Mouse (Mus musculus) heart, postnatal 36 days (tissue): ENCODE results near the gene Ptpn3. TPM values are rescaled to one million over a fixed set of nuclear protein-coding genes. Genes with fewer than 3 reads are reported as not detected.
A peak's percentile ranks its signal among the peaks of the same experiment; 100 is the strongest.
"Not testable (repeated sequence)": the region's sequence is repeated elsewhere in the genome, so short reads cannot be mapped to it uniquely, and the experiment has no call there.

Experiments
- DNase-seq, 2 experiments: peaks; one replicate each; pipeline ENCODE4 v3.0.0; 2021 to 2022
- intact Hi-C: fragments of 180-260 bp; cut with DNase I; formaldehyde crosslinking; loops from one replicate; pipeline ENCODE4 v1.15.1; 2025
- total RNA-seq, 2 experiments: library from RNA; stranded (reverse); gene quantifications; 2 replicates each; pipeline ENCODE4 v1.2.3; 2021

Gene Ptpn3
- total RNA-seq, 2 experiments from 2014 or later = 38.6 to 47.2 TPM

DNA sequence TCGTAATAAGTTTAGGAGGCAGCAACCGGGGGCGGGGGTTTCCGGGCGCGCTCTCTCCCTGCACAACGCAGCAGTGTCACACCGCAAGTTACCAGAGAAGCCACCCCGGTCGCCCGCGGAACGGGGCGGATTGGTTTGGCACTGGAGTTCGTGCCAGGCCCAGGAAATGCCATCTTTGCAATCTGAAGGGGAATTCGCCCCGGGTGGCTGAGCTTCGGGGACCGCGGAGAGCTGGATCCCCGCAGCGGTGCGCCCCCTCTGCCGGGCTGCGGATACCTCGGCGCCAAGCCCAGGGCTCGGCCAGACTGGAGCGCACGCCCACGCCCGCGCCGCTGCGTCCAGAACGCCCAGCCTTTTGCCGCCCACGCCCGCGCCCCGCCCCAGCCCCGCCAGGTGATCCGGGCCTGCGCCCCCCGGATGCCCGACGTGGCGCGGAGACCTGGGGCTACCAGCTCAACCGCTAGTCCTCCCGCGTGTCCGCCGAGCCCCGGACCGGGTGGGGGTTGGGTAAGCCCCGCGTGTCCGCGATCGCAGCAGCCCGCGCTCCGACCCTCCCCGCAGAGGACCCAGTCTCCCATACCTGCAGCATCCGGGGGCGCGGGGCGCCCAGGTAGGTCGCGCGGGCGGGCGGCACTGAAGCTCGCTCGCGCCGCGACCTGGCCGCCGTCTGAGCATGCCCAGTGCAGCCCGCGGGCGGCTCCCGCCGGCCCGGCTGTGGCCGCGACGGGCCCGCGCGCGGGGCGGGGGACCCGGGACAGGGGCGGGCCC lies 1.8 kb downstream of the Ptpn3 start:
- peak; percentile 65 to 82 for DNase-seq
- intact Hi-C loops = loop anchor here (2.0 kb wide), 1 partner anchor 21 kb away; no protein-coding TSS in a partner anchor

DNA sequence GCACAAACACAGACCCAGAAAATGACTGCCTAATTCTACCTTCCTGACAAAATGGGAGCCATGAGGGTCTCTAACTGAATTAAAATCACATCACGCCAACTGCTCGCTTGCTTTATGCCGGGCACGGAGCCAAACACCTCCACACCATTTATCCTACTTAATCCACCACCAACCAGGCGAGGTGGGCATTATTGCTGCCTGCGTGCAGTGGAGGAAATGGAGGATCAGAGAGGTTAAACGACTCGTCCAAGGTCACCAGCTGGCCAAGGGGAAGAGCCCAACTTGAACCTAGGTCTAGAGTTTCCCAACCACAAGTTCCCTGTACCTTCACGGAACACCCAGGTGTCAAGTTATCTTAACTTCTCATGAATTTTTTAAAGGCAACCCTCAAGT lies 2.3 kb downstream of the Ptpn3 start:
- intact Hi-C loops = no loop called here
- no peak for DNase-seq

DNA sequence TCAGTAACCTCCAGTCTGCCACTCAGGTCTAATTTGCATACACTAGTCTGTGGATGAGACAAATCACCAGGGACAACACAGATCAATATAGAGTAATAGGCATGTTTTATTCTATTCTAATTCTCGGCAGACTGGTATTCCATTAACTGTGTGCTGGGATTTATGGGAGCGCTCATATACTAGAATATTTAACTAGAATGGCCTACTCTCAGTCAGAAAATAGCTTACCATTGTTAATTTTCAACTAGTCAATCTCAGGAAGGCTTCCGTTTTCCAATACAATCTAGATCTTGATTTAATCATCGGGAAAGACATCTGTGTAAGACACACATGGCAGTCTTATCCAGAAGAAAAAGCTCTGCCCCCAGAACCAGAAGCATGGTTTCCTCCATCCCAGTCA lies 3.5 kb downstream of the Ptpn3 start:
- DNase-seq = no peak
- intact Hi-C loops = no loop called here

DNA sequence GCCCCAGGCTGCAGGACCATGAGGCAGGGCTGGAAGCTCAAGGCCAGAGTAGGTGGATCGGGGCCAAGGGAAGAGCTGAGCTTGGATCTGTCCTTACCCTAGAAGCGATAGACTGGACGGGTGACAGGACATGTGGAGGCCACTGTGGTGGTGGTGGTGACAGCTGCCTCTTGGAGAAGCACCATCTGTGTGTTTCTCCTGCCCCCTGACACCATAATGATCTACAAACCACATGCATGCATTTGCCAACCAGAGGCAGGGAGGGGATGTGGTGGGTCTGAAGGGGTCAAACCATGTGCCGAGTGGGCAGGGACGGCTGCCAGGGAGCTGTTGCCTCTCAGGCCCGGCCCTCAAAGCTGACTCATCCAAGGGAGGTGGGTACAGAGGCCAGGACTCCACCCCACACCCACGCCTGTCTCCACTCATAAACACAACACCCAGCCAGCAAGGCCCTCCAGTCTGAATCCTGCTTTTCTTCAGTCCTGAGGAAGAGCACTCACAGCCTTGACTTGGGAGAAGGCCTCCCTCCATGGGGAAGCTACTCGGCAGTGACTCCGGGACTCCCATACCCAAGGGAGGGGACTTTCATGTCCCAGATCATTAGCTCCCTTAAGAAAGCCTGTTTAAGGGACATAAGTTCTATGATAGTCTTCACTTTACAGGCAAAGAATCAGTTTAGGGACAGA lies 6.5 kb downstream of the Ptpn3 start:
- DNase-seq = peak; percentile 75 to 81
- intact Hi-C loops = no loop called here

DNA sequence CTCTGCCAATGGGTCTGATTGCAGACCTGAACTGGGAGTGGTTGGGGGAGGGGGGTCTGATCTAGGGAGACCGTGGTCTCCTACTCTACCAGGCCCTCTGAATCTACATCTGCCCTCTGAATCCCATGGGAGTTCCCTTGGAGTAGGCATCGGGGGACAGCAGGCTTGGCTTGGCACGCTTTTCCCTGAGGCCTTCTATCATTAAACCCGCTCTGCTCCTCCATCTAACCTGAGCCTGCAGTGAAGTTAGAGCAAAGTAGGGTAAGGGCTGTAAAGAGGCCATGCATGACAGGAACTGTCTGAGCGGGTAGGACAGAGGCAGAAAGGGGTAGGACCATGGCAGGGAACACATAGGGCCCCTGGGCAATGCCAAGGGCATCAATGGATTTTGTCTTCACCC lies 9.0 kb downstream of the Ptpn3 start:
- intact Hi-C loops = no loop called here
- DNase-seq = no peak

DNA sequence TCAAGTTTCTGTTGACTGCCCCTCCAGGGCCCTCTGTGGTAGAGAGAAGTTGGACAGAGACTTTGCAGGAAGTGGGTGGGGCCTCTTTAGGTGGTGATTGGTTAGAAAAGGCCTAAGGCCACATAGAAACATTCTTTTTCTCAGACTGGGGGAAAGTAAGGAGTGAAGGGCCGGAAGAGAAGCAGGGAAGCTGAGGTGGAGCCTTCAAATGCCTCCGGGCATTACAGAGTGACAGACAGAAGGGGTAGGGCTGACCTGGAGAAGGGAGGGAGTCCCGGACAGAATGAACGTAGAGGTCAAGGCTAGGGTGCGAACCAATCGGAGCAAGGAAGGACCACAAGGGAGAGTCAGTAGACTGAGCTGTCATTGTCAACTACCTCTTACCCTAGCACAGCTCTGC lies 11.6 kb downstream of the Ptpn3 start:
- no peak for DNase-seq
- intact Hi-C loops = no loop called here

DNA sequence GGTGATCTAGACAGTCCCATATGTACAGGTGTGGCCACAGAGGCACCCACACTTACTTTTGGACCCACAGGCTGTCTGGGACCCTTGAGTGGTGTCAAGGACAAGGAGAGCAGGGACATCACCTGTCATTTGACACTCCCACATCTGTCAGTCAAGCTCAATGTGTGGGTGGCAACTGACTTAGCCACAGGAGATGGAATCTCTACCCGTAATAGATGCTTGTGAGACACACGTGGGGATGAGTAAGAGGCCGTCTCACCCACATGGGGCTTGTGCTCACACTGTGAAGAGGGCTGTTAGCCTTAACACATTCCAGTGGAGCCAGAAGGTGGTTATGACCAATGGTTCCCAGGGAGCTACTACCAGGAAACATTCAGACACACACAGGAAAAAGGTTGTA lies 13.8 kb downstream of the Ptpn3 start:
- no peak for DNase-seq
- intact Hi-C loops = no loop called here

DNA sequence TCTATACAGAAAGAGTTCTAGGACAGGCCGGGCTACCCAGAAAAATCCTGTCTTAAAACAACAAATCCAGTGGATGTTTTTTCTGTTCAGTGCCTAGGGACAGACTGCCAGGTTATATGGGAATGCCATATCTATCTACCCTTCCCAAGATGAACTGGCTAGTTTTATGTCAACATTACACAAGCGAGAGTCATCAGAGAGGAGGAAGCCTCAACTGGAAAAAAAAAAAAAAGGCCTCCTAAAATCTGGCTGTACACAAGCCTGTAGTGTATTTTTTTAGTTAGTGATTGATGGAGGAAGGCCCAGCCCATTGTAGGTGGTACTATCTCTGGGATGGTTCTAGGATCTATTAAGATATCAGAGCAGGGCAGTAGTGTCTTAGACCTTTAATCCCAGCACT lies 16.4 kb downstream of the Ptpn3 start:
- no peak for DNase-seq
- intact Hi-C loops = no loop called here

DNA sequence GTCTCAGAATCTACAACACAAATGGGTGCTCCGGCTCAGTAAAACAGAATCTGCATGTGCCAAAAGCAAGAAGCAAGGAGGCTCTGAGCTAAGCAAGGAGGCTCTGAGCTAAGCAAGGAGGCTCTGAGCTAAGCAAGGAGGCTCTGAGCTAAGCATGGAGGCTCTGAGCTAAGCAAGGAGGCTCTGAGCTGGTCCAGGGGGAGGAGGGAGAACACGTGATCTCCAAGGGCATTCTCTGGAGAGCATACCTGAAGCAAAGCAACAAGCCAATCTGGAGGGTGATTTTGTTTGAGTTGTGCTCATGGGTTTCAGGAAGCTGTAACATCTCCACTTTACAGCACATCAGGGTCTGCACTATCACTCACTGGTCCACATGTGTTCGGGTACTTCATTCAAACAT lies 18.4 kb downstream of the Ptpn3 start:
- intact Hi-C loops = no loop called here
- DNase-seq = no peak

DNA sequence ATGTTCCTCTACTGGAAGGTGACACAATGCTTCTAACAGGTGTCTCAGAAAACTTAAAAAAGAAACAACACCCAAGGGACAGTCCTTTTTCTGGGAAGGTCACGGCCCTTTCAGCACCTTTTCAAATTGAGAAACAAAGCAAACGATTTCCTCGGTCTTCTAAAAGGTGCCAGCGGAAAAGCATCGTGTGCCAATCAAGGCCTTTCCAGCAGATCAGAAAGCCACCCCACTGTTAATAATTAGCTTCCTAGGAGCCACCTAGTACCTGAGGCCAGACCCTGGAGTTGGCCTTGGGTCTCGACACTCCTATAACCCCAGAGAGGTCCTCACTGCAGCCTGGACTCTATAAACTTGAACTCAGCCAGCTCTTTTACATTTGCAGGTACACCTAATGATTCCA lies 19.0 kb downstream of the Ptpn3 start:
- DNase-seq = no peak
- intact Hi-C loops = no loop called here

DNA sequence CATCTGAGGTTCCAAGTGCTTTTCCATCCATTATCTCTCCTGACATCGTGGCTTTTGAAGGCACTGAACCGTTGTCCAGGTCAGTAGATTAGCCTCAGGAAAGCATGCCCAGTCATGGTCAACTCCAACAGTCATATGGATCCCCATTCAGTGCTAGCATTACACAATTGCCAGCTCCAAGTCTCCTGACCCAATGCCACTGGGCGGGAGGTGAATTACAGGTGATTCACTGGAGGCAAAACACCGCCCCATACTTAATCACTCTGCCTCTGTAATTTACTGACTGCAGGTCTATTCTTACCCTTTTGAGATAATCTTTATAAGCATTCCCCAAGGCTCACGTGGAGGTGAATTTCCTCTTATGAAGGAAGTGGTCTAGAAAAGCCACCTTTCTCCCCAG lies 19.5 kb downstream of the Ptpn3 start:
- no peak for DNase-seq
- intact Hi-C loops = no loop called here

DNA sequence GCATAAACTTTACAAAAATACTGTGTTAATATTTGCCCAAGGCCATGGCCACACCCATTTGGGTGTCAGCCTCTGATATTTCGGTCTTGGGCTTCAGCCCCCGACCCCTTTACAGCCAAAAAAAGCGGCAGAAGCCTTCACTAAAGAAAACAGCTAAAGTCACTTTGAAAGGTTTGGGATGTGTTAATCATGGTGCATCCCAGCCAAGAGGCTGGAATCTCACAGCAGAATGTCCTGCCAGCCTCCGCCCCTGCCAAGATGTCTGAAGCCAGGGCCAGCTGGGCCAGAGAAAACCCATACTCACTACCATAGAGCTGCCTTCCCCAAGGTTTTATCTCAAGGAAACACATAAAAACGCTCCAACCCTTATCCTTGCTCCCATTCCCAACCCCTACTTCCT lies 20.7 kb downstream of the Ptpn3 start:
- intact Hi-C loops = no loop called here
- DNase-seq = peak; percentile 73 to 76

DNA sequence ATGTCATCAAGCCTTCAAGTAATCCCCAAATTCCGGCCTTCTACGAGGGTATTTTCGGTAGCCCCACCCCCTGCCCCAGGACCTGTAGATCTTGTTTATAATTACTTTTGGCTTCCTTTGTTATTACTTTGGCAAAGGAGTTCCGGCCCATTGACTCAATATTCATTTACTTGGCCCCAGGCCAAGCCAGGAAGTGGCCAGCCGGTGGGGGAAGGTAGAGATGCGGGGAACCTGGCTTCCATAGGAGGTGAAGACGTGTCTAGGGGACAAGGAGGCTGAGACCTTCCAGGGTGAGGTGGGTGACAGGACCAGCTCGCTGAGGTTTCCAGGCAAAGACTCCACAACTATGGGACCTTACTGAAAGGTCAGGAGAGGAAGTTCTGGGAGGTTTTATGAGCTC lies 22.4 kb downstream of the Ptpn3 start:
- intact Hi-C loops = loop anchor here (2.0 to 5.0 kb wide), 2 partner anchors 22 to 37 kb away; partner anchors contain the start of gene Ptpn3

DNA sequence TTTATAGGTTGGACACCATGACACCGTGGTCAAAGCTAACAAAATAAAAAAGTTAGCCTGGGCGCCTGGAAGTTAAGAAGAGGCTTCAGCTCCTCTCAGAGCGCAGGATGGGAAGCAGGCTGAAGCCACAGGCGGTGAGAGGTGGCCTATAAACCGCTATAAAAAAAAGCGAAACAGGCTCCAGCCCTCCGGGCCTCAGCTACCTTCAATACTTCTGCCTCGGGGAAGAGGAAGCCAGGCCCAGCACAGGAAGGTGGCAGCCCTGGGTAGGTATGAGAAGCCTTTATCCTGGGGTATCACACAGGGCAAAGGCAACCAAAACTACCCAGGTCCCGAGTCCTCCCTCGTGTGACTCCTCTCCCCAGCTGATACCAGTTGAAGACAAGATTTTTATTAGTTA lies 22.8 kb downstream of the Ptpn3 start:
- peak in 1 of 2 experiments; percentile 16 for DNase-seq
- intact Hi-C loops = loop anchor here (2.0 to 5.0 kb wide), 2 partner anchors 22 to 37 kb away; partner anchors contain the start of gene Ptpn3

More for the DNA sequence above, 22.4 kb downstream of the Ptpn3 start:
- peak; percentile 41 to 52 for DNase-seq

DNA sequence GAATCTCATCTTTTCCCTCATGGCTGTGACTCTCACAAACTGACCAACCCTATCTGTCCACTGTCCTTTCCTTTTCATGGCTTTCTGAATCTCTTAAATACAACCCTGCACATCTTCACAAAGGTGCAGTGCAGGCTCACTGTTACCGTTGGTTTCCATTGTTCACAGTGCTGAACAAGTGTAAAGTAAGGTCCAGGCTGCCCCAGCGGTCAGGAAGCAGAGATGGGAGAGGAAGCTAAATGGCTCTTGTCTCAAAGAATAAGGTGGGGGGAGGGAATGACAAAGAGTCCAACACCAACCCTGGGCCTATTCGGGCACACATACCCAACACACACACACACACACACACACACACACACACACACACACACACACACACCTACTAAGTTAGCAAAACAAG lies 24.0 kb downstream of the Ptpn3 start:
- DNase-seq = no peak
- intact Hi-C loops = loop anchor here (2.0 to 5.0 kb wide), 2 partner anchors 23 to 35 kb away; partner anchors contain the start of gene Ptpn3

DNA sequence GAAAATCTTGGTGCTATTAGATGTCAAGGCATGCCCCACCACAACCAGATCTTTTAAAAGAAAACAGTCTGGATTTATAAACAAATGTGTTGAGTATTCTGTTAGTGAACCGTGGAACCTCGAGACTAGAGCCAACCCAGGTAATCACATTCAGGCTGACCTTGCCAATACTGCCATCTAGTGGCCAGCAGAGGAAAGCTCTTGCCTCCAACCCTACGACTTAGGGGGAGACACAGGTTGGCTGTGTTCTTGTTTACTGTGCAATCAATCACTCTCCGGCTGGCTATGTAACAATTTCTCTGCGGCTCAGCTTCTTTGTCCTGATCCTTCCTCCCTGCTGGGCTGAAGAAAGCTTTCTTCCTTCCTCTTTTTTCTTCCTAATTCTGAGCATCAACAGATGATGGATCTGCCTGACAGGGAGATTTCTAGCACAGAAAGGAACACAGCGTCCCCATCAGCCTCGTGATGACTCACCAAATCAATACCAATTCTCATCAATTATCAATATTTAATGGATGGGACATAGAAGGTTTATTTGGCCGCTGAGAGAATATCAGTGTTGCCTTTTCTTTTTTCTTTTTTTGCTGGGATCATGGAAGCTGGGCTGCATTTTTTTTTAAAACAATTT lies 26.4 kb downstream of the Ptpn3 start:
- intact Hi-C loops = loop anchor here (1.0 to 5.0 kb wide), 2 partner anchors 33 to 210 kb away; no protein-coding TSS in a partner anchor
- DNase-seq = peak; percentile 64 to 72

DNA sequence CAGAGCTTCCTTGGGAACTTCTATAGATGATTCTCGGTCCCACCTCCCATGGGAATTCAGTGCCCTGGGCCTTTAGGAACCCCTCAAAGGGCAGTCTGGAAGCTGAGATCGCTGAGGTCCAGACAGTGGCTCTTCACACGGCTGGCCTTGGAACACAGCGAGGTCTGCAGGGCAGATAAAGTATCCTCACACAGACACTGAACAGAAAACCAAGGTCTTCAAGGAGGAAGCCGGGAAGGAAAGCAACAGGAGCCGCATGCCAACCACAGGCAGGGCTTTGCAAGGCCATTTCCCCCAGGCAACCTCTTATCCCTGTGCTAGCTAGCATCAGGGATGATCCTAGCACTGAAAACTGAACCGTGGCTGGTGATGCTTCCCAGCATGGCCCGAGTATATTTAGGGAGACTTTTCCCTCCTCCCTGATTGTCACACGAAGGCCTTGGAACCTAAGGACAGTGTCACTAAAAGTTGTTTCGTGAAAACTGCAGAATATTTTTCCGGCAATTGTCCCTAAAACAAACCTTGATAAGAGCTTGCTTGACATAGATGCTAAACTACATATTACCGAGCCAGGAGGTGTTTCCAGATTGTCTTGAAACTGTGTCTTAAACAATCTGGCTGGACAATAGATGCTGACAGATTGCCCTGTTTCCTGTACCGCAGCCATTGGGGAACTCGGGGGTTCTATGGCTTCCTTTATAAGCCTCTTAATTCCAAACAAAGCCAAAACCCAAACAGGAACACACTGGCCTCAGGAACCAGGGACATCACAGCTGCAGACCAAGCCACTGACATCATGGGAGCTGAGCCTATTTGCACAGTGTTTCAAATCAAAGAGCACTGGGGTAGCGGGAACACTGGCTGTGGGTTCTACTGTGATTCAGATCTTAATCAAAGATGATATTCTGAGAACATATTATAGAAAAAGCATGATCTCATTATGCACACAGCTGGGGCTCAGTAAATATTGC lies 27.8 kb downstream of the Ptpn3 start:
- no peak for DNase-seq

DNA sequence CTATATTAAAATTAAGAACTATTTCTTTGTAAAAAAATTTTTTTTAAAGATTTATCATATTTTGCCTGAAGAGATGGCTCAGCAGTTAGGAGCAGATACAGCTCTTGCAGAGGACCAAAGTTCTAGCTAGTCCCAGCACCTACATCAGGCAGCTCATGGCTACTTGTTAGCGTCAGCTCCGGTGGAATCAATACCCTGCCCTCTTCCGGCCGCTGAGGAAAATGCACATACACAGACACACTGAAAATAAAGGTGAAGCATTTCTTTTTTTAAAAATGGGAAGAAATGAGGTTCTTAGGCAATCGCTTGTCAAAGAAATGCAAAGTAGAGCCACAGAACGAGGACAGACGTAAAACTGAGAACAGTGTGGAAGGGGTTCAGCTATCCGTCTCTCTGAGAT lies 30.6 kb downstream of the Ptpn3 start:
- intact Hi-C loops = loop anchor here (5.0 kb wide), 1 partner anchor 149 kb away; no protein-coding TSS in a partner anchor

More for the DNA sequence above, 27.8 kb downstream of the Ptpn3 start:
- intact Hi-C loops = loop anchor here (5.0 kb wide), 1 partner anchor 152 kb away; no protein-coding TSS in a partner anchor

DNA sequence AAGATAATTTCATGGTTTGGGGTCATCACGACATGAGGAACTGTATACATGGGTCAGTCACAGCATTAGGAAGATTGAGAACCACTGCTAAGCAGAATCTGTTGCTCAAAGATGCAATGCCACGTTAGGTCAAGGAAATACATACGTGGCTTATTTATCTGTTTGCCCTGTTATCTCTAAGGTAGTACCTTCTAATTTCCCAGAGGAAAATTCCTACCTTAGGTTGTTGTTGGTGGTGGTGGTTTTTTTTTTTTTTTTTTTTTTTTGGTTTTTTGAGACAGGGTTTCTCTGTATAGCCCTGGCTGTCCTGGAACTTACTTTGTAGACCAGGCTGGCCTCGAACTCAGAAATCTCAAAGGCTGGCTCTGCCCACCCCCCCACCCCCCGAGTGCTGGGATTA lies 31.1 kb downstream of the Ptpn3 start:
- intact Hi-C loops = loop anchor here (5.0 kb wide), 1 partner anchor 148 kb away; no protein-coding TSS in a partner anchor
- not testable (repeated sequence) for DNase-seq

More for the DNA sequence above, 30.6 kb downstream of the Ptpn3 start:
- no peak for DNase-seq

DNA sequence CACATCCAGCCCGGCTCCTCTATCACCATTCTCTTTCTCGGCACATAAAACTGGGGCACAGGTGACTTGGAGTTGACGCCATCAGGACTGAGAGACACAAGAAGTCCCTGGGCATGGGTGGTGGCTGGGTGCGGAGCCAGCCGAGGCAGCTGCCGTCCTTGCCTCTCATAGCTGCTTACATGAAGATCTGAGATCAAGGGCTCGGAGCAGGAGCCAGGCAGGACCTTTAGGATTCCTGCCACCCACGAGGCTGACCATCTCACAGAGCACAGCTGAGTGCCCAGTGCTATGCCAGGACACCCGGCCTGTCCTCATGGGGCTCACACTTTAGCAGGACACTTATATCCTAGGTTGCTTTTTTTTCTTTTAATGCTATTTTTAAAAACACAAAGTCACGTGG lies 32.3 kb downstream of the Ptpn3 start:
- DNase-seq = no peak
- intact Hi-C loops = no loop called here
